Mouse (Mus musculus) limb, embryonic 10.5 days (tissue): Measurements from ENCODE around the gene Baz2b. TPM values are rescaled to one million over a fixed set of nuclear protein-coding genes. Genes with fewer than 3 reads are reported as not detected.
"Not testable (repeated sequence)": the region's sequence is repeated elsewhere in the genome, so short reads cannot be mapped to it uniquely, and the experiment has no call there.

Experiments
- DNase-seq: peaks from one replicate; pipeline ENCODE4 v3.0.0-alpha.2; 2017; ENCODE audit warnings: low spot score
- H3K27ac ChIP-seq: fragments of 300-500 bp; sonication (generic); 2 replicates; pipeline ENCODE4 v1.5.1; 2016; ENCODE audit warnings: mild to moderate bottlenecking
- H3K27me3 ChIP-seq: fragments of 300-500 bp; sonication (generic); 2 replicates; pipeline ENCODE4 v1.6.1; 2016; ENCODE audit warnings: low read depth, mild to moderate bottlenecking; ENCODE audit not compliant: poor library complexity, severe bottlenecking
- H3K36me3 ChIP-seq: fragments of 300-500 bp; sonication (generic); 2 replicates; pipeline ENCODE4 v1.6.1; 2016; ENCODE audit warnings: mild to moderate bottlenecking, moderate library complexity
- H3K4me1 ChIP-seq: fragments of 300-500 bp; sonication (generic); 2 replicates; pipeline ENCODE4 v1.6.1; 2016
- H3K4me3 ChIP-seq: fragments of 300-500 bp; sonication (generic); 2 replicates; pipeline ENCODE4 v1.5.1; 2016; ENCODE audit warnings: mild to moderate bottlenecking, moderate library complexity
- H3K9me3 ChIP-seq: fragments of 300-500 bp; sonication (generic); replicated peaks from 2 replicates; pipeline ENCODE4 v1.6.1; 2016; ENCODE audit warnings: mild to moderate bottlenecking
- WGBS: fragments of 180-500 bp; shearing (Covaris S2); methylation state at CpG from one replicate; pipeline ENCODE4 v1.1.7; 2016; 5-methylcytosine and 5-hydroxymethylcytosine counted together
- polyA plus RNA-seq: library from polyadenylated mRNA; unstranded; fragments of >200 nt; fragmentation: Nextera tagmentation; extraction: Ambion mirVana; gene quantifications from 2 replicates; pipeline ENCODE4 v1.2.1, GENCODE M21; 2016

The Baz2b gene
- polyA plus RNA-seq, 1 experiment from 2014 or later: 58.8 TPM

GRCm38 (mm10) chr2:60073798-60074197 lies 135.8 kb downstream of the Baz2b start:
- Histone ChIP-seq H3K36me3 (peaks cover 29% of the 10 kb centered on the region), H3K4me1 (peaks cover 22% of the 10 kb centered on the region)
- not testable (repeated sequence) for H3K4me3 ChIP-seq, H3K27me3 ChIP-seq, H3K27ac ChIP-seq, DNase-seq, H3K9me3 ChIP-seq
- 96% methylated on average over 1 of the region's 1 CpGs for WGBS

DNA sequence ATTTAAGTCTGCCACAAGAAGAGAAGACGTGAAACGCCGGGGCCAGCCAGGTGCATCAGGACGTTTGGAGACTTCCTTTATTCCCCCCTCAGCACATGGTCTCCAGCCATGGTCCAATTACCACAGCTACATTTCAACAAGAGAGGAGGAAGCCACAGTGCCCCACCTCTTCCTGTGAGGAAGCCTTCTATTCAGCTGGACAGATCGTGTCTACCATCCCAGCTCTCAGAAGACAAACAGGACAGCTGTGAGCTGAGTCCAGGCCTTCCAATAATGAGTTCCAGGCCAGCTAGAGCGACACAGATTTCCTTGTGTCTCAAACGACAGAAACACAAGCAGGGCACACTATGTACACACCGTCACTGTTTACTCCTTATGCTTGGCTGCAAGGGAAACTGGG lies 137.8 kb downstream of the Baz2b start:
- Histone ChIP-seq H3K4me1 (peaks cover 7% of the 10 kb centered on the region; the same call in 1 of the 2 replicates), H3K36me3 (peaks cover 34% of the 10 kb centered on the region), H3K9me3 (no peaks in the 10 kb centered on the region), H3K4me3 (no peak overlapping the region), H3K27me3 (no peaks in the 10 kb centered on the region), H3K27ac (no peak overlapping the region)
- DNase-seq: no peak
- WGBS: 43% methylated on average over 8 of the region's 8 CpGs

DNA sequence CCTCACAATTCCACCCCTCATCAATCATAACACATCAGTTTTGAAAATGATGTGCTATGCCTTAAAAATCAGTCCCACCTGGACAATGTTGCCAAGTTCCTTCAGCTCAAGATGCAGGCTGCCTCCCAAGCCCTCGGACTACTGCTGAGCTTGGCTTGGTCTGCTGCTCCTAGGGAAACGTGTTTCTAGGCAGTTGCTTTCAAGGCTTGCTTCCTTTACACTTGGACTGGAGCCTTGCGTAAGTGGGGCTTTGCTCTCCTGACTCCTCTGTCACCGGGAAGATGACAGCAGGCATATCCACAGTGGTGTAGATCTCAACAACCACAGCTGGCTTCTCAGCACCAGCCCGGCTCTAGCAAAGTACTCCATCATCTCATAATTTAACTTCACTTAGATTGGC lies 138.7 kb downstream of the Baz2b start:
- WGBS: 90% methylated on average over 5 of the region's 5 CpGs
- H3K4me3 ChIP-seq: no peak overlapping the region
- H3K27ac ChIP-seq: no peak overlapping the region

GRCm38 (mm10) chr2:60068468-60068867 lies 141.2 kb downstream of the Baz2b start:
- H3K27me3 ChIP-seq: no peaks in the 10 kb centered on the region
- 88% methylated on average over 3 of the region's 3 CpGs for WGBS
- H3K9me3 ChIP-seq: no peaks in the 10 kb centered on the region
- DNase-seq: no peak
- no peak overlapping the region for H3K27ac ChIP-seq
- H3K4me3 ChIP-seq: no peak overlapping the region
- peaks cover 43% of the 10 kb centered on the region for H3K36me3 ChIP-seq
- peaks cover 5% of the 10 kb centered on the region; the same call in 1 of the 2 replicates for H3K4me1 ChIP-seq

More for the DNA sequence above, 138.7 kb downstream of the Baz2b start:
- Histone ChIP-seq H3K36me3 (peaks cover 36% of the 10 kb centered on the region), H3K4me1 (peaks cover 5% of the 10 kb centered on the region; the same call in 1 of the 2 replicates), H3K9me3 (no peaks in the 10 kb centered on the region), H3K27me3 (no peaks in the 10 kb centered on the region)
- DNase-seq: no peak

DNA sequence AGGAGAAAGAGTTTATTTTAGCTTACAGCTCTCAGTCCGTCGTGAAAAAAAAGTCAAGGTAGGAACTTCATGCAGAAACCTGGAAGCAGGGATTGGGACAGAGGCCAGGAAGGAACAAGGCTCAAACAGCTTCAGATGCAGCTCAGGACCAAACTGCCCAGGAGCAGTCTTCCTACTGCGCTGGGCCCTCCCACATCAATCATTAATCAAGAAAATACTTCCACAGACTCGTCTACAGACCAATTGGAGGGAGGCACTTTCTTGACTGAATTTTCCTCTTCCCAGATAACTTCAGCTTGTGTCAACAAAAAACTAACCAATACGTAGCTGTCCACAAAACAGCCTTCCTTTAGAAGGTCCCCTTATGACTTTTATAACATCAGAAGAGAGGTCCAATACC lies 144.2 kb downstream of the Baz2b start:
- Histone ChIP-seq H3K4me3 (no peak overlapping the region), H3K4me1 (no peaks in the 10 kb centered on the region), H3K27me3 (no peaks in the 10 kb centered on the region), H3K36me3 (peaks cover 41% of the 10 kb centered on the region), H3K9me3 (no peaks in the 10 kb centered on the region), H3K27ac (no peak overlapping the region)
- no peak for DNase-seq
- WGBS: 87% methylated on average over 5 of the region's 5 CpGs

DNA sequence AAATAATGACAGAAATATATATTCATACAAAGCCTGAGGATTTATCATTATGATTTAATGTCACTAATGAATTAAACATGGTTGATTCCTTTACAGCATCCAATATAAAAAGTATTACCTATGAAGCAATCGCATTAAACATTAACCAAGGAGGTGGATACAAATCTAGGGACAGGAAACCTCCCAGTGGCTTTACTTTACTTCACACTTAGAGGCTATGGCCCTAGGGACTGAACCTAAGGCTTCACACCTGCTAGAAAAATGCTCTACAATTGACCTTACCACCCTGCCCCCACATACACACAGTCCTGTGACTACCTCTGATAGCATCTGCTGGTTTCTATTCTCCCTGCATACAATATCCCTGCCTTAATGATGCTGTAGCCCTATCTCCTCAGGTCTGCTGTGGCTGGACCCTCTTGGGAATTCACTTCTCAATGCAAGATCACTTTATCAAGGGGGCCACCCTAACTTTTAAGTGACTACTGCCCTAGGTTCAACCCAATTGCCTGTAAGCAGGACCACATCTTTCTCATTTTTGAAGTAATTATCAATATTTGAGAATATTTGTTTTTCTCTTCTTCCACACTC lies 149.4 kb downstream of the Baz2b start:
- WGBS: 95% methylated on average over 1 of the region's 1 CpGs
- no peaks in the 10 kb centered on the region for H3K27me3 ChIP-seq
- no peak for DNase-seq

DNA sequence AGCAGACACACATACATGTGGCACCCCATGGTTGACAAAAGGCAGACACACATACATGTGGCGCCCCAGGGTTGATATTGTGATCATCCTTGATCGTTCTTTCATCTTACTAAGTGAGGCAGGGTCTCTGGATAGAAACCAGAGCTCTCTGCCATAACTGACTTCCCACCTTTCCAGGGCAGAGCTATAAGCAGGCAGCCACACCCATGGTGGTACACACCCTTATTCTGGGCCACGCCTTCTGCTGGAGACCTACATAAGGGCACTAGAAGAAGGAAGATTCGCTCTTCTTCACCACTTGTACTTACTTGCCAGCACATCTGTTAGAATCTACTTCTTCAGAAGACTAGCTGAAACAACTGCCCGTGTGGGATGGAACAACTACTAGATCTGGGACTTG lies 150.3 kb downstream of the Baz2b start:
- peaks cover 17% of the 10 kb centered on the region for H3K4me1 ChIP-seq
- no peaks in the 10 kb centered on the region for H3K27me3 ChIP-seq
- 93% methylated on average over 5 of the region's 5 CpGs for WGBS
- H3K27ac ChIP-seq: no peak overlapping the region
- DNase-seq: no peak
- no peak overlapping the region for H3K4me3 ChIP-seq
- no peaks in the 10 kb centered on the region for H3K9me3 ChIP-seq
- peaks cover 15% of the 10 kb centered on the region for H3K36me3 ChIP-seq

More for the DNA sequence above, 149.4 kb downstream of the Baz2b start:
- Histone ChIP-seq H3K4me1 (peaks cover 10% of the 10 kb centered on the region), H3K36me3 (peaks cover 24% of the 10 kb centered on the region), H3K9me3 (no peaks in the 10 kb centered on the region), H3K27ac (no peak overlapping the region), H3K4me3 (no peak overlapping the region)

DNA sequence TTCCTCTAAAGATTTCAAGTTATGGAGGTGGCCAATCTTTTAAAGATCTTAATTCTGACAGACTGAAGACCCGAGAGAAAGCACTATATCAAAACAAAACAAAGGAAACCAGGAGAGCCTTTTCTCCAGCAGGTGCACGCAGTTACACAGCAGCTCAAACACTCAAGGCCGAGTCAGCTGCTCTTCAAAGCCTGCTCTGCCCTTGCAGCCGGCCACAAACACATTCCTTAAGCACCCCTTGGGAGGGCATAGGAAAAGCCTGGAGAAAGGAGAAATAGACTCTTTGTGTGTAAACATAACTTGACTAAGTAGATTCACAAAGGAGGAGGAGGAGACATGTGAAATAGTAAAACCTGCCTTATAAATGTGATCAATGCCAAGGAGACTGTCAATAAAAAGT lies 153.6 kb downstream of the Baz2b start:
- Histone ChIP-seq H3K4me3 (no peak overlapping the region), H3K4me1 (peaks cover 36% of the 10 kb centered on the region), H3K27me3 (no peaks in the 10 kb centered on the region), H3K36me3 (no peaks in the 10 kb centered on the region), H3K27ac (no peak overlapping the region), H3K9me3 (no peaks in the 10 kb centered on the region)
- WGBS: 52% methylated on average over 4 of the region's 4 CpGs
- no peak for DNase-seq

GRCm38 (mm10) chr2:60054808-60055535 lies 154.7 kb downstream of the Baz2b start:
- DNase-seq: no peak
- Histone ChIP-seq H3K36me3 (no peaks in the 10 kb centered on the region), H3K4me3 (no peak overlapping the region), H3K27me3 (no peaks in the 10 kb centered on the region), H3K9me3 (no peaks in the 10 kb centered on the region), H3K4me1 (peaks cover 36% of the 10 kb centered on the region), H3K27ac (no peak overlapping the region)
- WGBS: 80% methylated on average over 10 of the region's 10 CpGs

- no peaks in the 10 kb centered on the region for H3K9me3 ChIP-seq
- peaks cover 36% of the 10 kb centered on the region for H3K4me1 ChIP-seq
- no peaks in the 10 kb centered on the region for H3K27me3 ChIP-seq
- 79% methylated on average over 11 of the region's 11 CpGs for WGBS
- 0 out of 2 replicates have a peak, but pooled peaks cover 3% of the 10 kb centered on the region for H3K36me3 ChIP-seq
- H3K4me3 ChIP-seq: no peak overlapping the region
- 0 out of 2 replicates have a peak overlapping the region, but pooled peaks have one; percentile 27 for H3K27ac ChIP-seq
- no peak for DNase-seq
These were observed 156.2 kb downstream of the Baz2b start for GRCm38 (mm10) chr2:60053222-60054010.

DNA sequence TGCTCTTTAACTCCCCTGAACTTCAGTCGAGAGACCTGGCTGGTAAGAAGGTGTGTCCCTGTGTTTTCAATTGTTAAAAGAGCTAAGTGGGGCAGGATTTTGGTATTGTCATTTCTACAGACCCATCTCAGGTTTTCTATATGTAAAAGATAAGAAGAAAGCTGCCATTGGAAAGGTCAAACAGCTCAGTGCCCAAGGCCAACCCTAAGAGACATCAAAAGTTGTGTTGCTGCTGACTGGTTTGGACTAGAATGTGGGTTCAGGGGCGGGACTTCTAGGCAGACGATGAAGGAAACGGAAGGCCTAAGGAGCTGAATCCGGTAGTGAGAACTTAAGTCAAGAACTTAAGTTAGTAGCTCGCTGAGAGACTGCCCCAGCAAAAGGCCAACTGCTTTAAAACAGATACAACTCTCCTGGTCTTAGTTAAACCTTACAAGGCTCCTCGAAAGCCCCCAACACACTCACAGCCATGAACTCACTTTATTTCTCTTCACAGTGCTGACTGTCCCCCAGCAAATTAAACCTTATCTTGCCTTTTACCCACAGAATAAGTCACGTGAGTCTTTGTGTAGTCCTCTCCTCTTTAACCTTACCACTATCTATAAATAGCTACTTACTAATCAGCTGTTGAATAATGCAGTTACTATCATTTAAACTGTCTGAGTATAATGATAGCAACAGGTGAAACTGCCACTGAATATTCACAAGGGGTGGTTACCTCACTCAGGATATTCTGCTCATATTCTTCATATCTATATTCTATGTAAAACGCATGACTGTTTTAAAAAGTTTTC lies 158.8 kb downstream of the Baz2b start:
- 84% methylated on average over 9 of the region's 9 CpGs for WGBS
- H3K27me3 ChIP-seq: no peaks in the 10 kb centered on the region
- no peak for DNase-seq
- 0 out of 2 replicates have a peak, but pooled peaks cover 3% of the 10 kb centered on the region for H3K36me3 ChIP-seq
- no peaks in the 10 kb centered on the region for H3K9me3 ChIP-seq
- H3K4me1 ChIP-seq: peaks cover 37% of the 10 kb centered on the region
- H3K4me3 ChIP-seq: no peak overlapping the region
- H3K27ac ChIP-seq: no peak overlapping the region

GRCm38 (mm10) chr2:60049889-60050288 lies 159.8 kb downstream of the Baz2b start:
- 88% methylated on average over 4 of the region's 4 CpGs for WGBS

More at GRCm38 (mm10) chr2:60049889-60050288, 159.8 kb downstream of the Baz2b start:
- Histone ChIP-seq H3K4me1 (peaks cover 28% of the 10 kb centered on the region), H3K36me3 (0 out of 2 replicates have a peak, but pooled peaks cover 5% of the 10 kb centered on the region), H3K9me3 (no peaks in the 10 kb centered on the region), H3K4me3 (no peak overlapping the region), H3K27ac (no peak overlapping the region), H3K27me3 (no peaks in the 10 kb centered on the region)
- no peak for DNase-seq
